Mouse (Mus musculus) bone marrow, adult 2 months (tissue): ENCODE results near the gene Mad2l1bp.

Source experiments
- CTCF ChIP-seq: fragments of 200-500 bp; IDR thresholded peaks from 2 replicates; pipeline ENCODE4 v1.5.1; 2011; ENCODE audit warnings: low read length, control low read depth; ENCODE audit not compliant: control insufficient read depth, insufficient read depth
- POLR2A ChIP-seq: fragments of 200-500 bp; IDR thresholded peaks from 2 replicates; pipeline ENCODE4 v1.6.1; 2011; ENCODE audit warnings: low read depth, mild to moderate bottlenecking, control low read depth, low read length, borderline replicate concordance; ENCODE audit not compliant: control insufficient read depth

- TF ChIP-seq CTCF = no peak
- TF ChIP-seq POLR2A = no peak
These were observed 49.7 kb upstream of the Mad2l1bp start for GRCm38 (mm10) chr17:46203078-46203477.
